Mouse (Mus musculus) limb, embryonic 13.5 days (tissue): ENCODE results near the gene Hspb8. TPM values are rescaled to one million over a fixed set of nuclear protein-coding genes. Genes with fewer than 3 reads are reported as not detected.
A peak's percentile ranks its signal among the peaks of the same experiment; 100 is the strongest.

ENCODE experiments used
- ATAC-seq: fragments of 200-750 bp; cut with Nextera tagmentation; 2 replicates; pipeline ENCODE4 v1.8.0; 2017; ENCODE audit warnings: low read depth, moderate number of reproducible peaks, moderate TSS enrichment; ENCODE audit not compliant: low FRiP score
- H3K27ac ChIP-seq: fragments of 300-500 bp; sonication (generic); 2 replicates; pipeline ENCODE4 v1.5.1; 2015; ENCODE audit warnings: inconsistent platforms, mild to moderate bottlenecking, moderate library complexity
- H3K27me3 ChIP-seq: fragments of 300-500 bp; sonication (generic); 2 replicates; pipeline ENCODE4 v1.6.1; 2015; ENCODE audit warnings: mild to moderate bottlenecking, inconsistent platforms
- H3K36me3 ChIP-seq: fragments of 300-500 bp; sonication (generic); 2 replicates; pipeline ENCODE4 v1.6.1; 2015; ENCODE audit warnings: inconsistent platforms, mild to moderate bottlenecking, moderate library complexity
- H3K4me1 ChIP-seq: fragments of 300-500 bp; sonication (generic); 2 replicates; pipeline ENCODE4 v1.6.1; 2015; ENCODE audit warnings: inconsistent platforms
- H3K4me2 ChIP-seq: fragments of 300-500 bp; sonication (generic); replicated peaks from 2 replicates; pipeline ENCODE4 v1.6.1; 2015; ENCODE audit warnings: inconsistent platforms, mild to moderate bottlenecking, moderate library complexity
- H3K4me3 ChIP-seq: fragments of 300-500 bp; sonication (generic); 2 replicates; pipeline ENCODE4 v1.5.1; 2015; ENCODE audit warnings: moderate library complexity, mild to moderate bottlenecking, inconsistent platforms
- H3K9ac ChIP-seq: fragments of 300-500 bp; sonication (generic); 2 replicates; pipeline ENCODE4 v1.6.1; 2015; ENCODE audit warnings: mild to moderate bottlenecking, inconsistent platforms
- H3K9me3 ChIP-seq: fragments of 300-500 bp; sonication (generic); 2 replicates; pipeline ENCODE4 v1.6.1; 2016; ENCODE audit warnings: inconsistent platforms
- WGBS: fragments of 180-500 bp; shearing (Covaris S2); methylation state at CpG from one replicate; pipeline ENCODE4 v1.1.7; 2015; 5-methylcytosine and 5-hydroxymethylcytosine counted together
- polyA plus RNA-seq: library from polyadenylated mRNA; unstranded; fragments of >200 nt; fragmentation: Nextera tagmentation; extraction: Ambion mirVana; gene quantifications from 2 replicates; pipeline ENCODE4 v1.2.1, GENCODE M21; 2015

Gene Hspb8
- polyA plus RNA-seq, 1 experiment from 2014 or later = 13.5 TPM

GRCm38 (mm10) chr5:116423746-116424145 is 1.1 kb upstream of the Hspb8 start:
- no peak for ATAC-seq
- Histone ChIP-seq H3K4me1 (peaks cover 46% of the 10 kb centered on the region), H3K27ac (no peak overlapping the region), H3K27me3 (no peaks in the 10 kb centered on the region), H3K9ac (no peak overlapping the region), H3K4me3 (no peak overlapping the region), H3K4me2 (no peak overlapping the region), H3K36me3 (no peaks in the 10 kb centered on the region), H3K9me3 (no peaks in the 10 kb centered on the region)
- WGBS = 69% methylated on average over 8 of the region's 8 CpGs

- peak overlapping the region; percentile 75 for H3K4me2 ChIP-seq
- peak overlapping the region; percentile 43 for H3K4me3 ChIP-seq
- no peaks in the 10 kb centered on the region for H3K9me3 ChIP-seq
- ATAC-seq = no peak
- H3K36me3 ChIP-seq = no peaks in the 10 kb centered on the region
- WGBS = 53% methylated on average over 22 of the region's 22 CpGs
- H3K27ac ChIP-seq = peak overlapping the region; percentile 73; the same call in 1 of the 2 replicates
- H3K9ac ChIP-seq = peak overlapping the region; percentile 59
- no peaks in the 10 kb centered on the region for H3K27me3 ChIP-seq
- H3K4me1 ChIP-seq = peaks cover 46% of the 10 kb centered on the region
These were observed 728 bp downstream of the Hspb8 start for GRCm38 (mm10) chr5:116421791-116422481.

- 10% methylated on average over 6 of the region's 6 CpGs for WGBS
- H3K4me3 ChIP-seq = peak overlapping the region; percentile 25
- peak overlapping the region; percentile 15; the same call in 1 of the 2 replicates for H3K9ac ChIP-seq
- no peaks in the 10 kb centered on the region for H3K9me3 ChIP-seq
- H3K27ac ChIP-seq = peak overlapping the region; percentile 65
- ATAC-seq = peak; percentile 49
- peaks cover 55% of the 10 kb centered on the region for H3K4me1 ChIP-seq
- H3K27me3 ChIP-seq = no peaks in the 10 kb centered on the region
- peak overlapping the region; percentile 54 for H3K4me2 ChIP-seq
- no peaks in the 10 kb centered on the region for H3K36me3 ChIP-seq
These were observed 1.9 kb downstream of the Hspb8 start for GRCm38 (mm10) chr5:116420759-116421225.

GRCm38 (mm10) chr5:116420213-116420612 is 2.5 kb downstream of the Hspb8 start:
- peak overlapping the region; percentile 65 for H3K27ac ChIP-seq
- no peaks in the 10 kb centered on the region for H3K27me3 ChIP-seq
- H3K9ac ChIP-seq = no peak overlapping the region
- H3K36me3 ChIP-seq = no peaks in the 10 kb centered on the region
- peak overlapping the region; percentile 25 for H3K4me3 ChIP-seq
- H3K4me2 ChIP-seq = peak overlapping the region; percentile 54
- 91% methylated on average over 1 of the region's 1 CpGs for WGBS
- peaks cover 58% of the 10 kb centered on the region for H3K4me1 ChIP-seq
- no peaks in the 10 kb centered on the region for H3K9me3 ChIP-seq
- ATAC-seq = no peak

GRCm38 (mm10) chr5:116419322-116420045 is 3.2 kb downstream of the Hspb8 start:
- no peaks in the 10 kb centered on the region for H3K36me3 ChIP-seq
- no peaks in the 10 kb centered on the region for H3K27me3 ChIP-seq
- no peak for ATAC-seq
- peaks cover 56% of the 10 kb centered on the region for H3K4me1 ChIP-seq
- no peak overlapping the region for H3K4me3 ChIP-seq
- H3K9me3 ChIP-seq = no peaks in the 10 kb centered on the region
- H3K27ac ChIP-seq = no peak overlapping the region; the same call in 1 of the 2 replicates
- H3K9ac ChIP-seq = no peak overlapping the region
- H3K4me2 ChIP-seq = peak overlapping the region; percentile 54
- 53% methylated on average over 6 of the region's 6 CpGs for WGBS

- no peaks in the 10 kb centered on the region for H3K36me3 ChIP-seq
- ATAC-seq = no peak
- no peaks in the 10 kb centered on the region for H3K9me3 ChIP-seq
- no peaks in the 10 kb centered on the region for H3K27me3 ChIP-seq
- H3K27ac ChIP-seq = no peak overlapping the region
- 8% methylated on average over 5 of the region's 5 CpGs for WGBS
- H3K4me3 ChIP-seq = no peak overlapping the region
- H3K4me1 ChIP-seq = peaks cover 35% of the 10 kb centered on the region
- H3K4me2 ChIP-seq = no peak overlapping the region
- no peak overlapping the region for H3K9ac ChIP-seq
These were observed 6.5 kb downstream of the Hspb8 start for GRCm38 (mm10) chr5:116416208-116416607.

GRCm38 (mm10) chr5:116409689-116410590 is 12.7 kb downstream of the Hspb8 start:
- 10% methylated on average over 16 of the region's 16 CpGs for WGBS
- peak overlapping the region; percentile 27; the same call in 1 of the 2 replicates for H3K4me2 ChIP-seq
- H3K9me3 ChIP-seq = no peaks in the 10 kb centered on the region
- H3K27ac ChIP-seq = no peak overlapping the region; the same call in 1 of the 2 replicates
- peaks cover 19% of the 10 kb centered on the region for H3K4me1 ChIP-seq
- H3K27me3 ChIP-seq = no peaks in the 10 kb centered on the region
- no peak overlapping the region for H3K4me3 ChIP-seq
- no peaks in the 10 kb centered on the region for H3K36me3 ChIP-seq
- H3K9ac ChIP-seq = no peak overlapping the region
- ATAC-seq = no peak

- no peak overlapping the region for H3K9ac ChIP-seq
- no peaks in the 10 kb centered on the region for H3K9me3 ChIP-seq
- peaks cover 19% of the 10 kb centered on the region for H3K4me1 ChIP-seq
- H3K27ac ChIP-seq = no peak overlapping the region
- H3K27me3 ChIP-seq = no peaks in the 10 kb centered on the region
- no peaks in the 10 kb centered on the region for H3K36me3 ChIP-seq
- ATAC-seq = no peak
- H3K4me2 ChIP-seq = no peak overlapping the region
- 66% methylated on average over 9 of the region's 9 CpGs for WGBS
- H3K4me3 ChIP-seq = no peak overlapping the region
These were observed 13.7 kb downstream of the Hspb8 start for GRCm38 (mm10) chr5:116408965-116409364.

GRCm38 (mm10) chr5:116407936-116408335 is 14.7 kb downstream of the Hspb8 start:
- ATAC-seq = no peak
- no peaks in the 10 kb centered on the region for H3K27me3 ChIP-seq
- H3K4me3 ChIP-seq = no peak overlapping the region
- peaks cover 19% of the 10 kb centered on the region for H3K4me1 ChIP-seq
- no peaks in the 10 kb centered on the region for H3K36me3 ChIP-seq
- no peak overlapping the region for H3K9ac ChIP-seq
- no peak overlapping the region for H3K27ac ChIP-seq
- no peak overlapping the region for H3K4me2 ChIP-seq
- no peaks in the 10 kb centered on the region for H3K9me3 ChIP-seq
- WGBS = 37% methylated on average over 6 of the region's 6 CpGs

GRCm38 (mm10) chr5:116407321-116407720 is 15.3 kb downstream of the Hspb8 start:
- Histone ChIP-seq H3K9me3 (no peaks in the 10 kb centered on the region), H3K4me1 (peaks cover 19% of the 10 kb centered on the region), H3K4me2 (no peak overlapping the region), H3K36me3 (no peaks in the 10 kb centered on the region), H3K27me3 (no peaks in the 10 kb centered on the region), H3K4me3 (no peak overlapping the region), H3K9ac (no peak overlapping the region), H3K27ac (no peak overlapping the region)
- no peak for ATAC-seq
- WGBS = 41% methylated on average over 4 of the region's 4 CpGs

- Histone ChIP-seq H3K4me1 (peaks cover 19% of the 10 kb centered on the region), H3K27me3 (no peaks in the 10 kb centered on the region), H3K36me3 (no peaks in the 10 kb centered on the region), H3K4me3 (no peak overlapping the region), H3K9ac (no peak overlapping the region), H3K4me2 (no peak overlapping the region), H3K27ac (no peak overlapping the region), H3K9me3 (no peaks in the 10 kb centered on the region)
- no peak for ATAC-seq
- 71% methylated on average over 3 of the region's 3 CpGs for WGBS
These were observed 16.2 kb downstream of the Hspb8 start for GRCm38 (mm10) chr5:116406507-116406906.

GRCm38 (mm10) chr5:116405934-116406333 is 16.7 kb downstream of the Hspb8 start:
- Histone ChIP-seq H3K27me3 (no peaks in the 10 kb centered on the region), H3K36me3 (no peaks in the 10 kb centered on the region), H3K9ac (no peak overlapping the region), H3K27ac (no peak overlapping the region), H3K9me3 (no peaks in the 10 kb centered on the region), H3K4me2 (no peak overlapping the region), H3K4me3 (no peak overlapping the region), H3K4me1 (peaks cover 18% of the 10 kb centered on the region)
- 91% methylated on average over 1 of the region's 1 CpGs for WGBS
- no peak for ATAC-seq
